Mouse (Mus musculus) neural tube, embryonic 11.5 days (tissue): Measurements from ENCODE around the gene Dact1. TPM values are rescaled to one million over a fixed set of nuclear protein-coding genes. Genes with fewer than 3 reads are reported as not detected.

ENCODE experiments used
- ATAC-seq: fragments of 200-750 bp; cut with Nextera tagmentation; 2 replicates; pipeline ENCODE4 v1.8.0; 2017; ENCODE audit warnings: moderate number of reproducible peaks, mild to moderate bottlenecking, moderate TSS enrichment, moderate library complexity; ENCODE audit not compliant: insufficient read depth, low FRiP score, low TSS enrichment
- DNase-seq: peaks from one replicate; pipeline ENCODE4 v3.0.0-alpha.2; 2015; ENCODE audit warnings: low spot score
- H3K27ac ChIP-seq: fragments of 300-500 bp; sonication (generic); 2 replicates; pipeline ENCODE4 v1.5.1; 2014; ENCODE audit warnings: low read depth, mild to moderate bottlenecking, low read length
- H3K27me3 ChIP-seq: fragments of 300-500 bp; sonication (generic); 2 replicates; pipeline ENCODE4 v1.6.1; 2014; ENCODE audit warnings: mild to moderate bottlenecking, low read length, mixed read lengths; ENCODE audit not compliant: control insufficient read depth, insufficient read depth
- H3K36me3 ChIP-seq: fragments of 300-500 bp; sonication (generic); 2 replicates; pipeline ENCODE4 v1.6.1; 2014; ENCODE audit warnings: mild to moderate bottlenecking, low read length, moderate library complexity, mixed read lengths; ENCODE audit not compliant: control insufficient read depth, insufficient read depth
- H3K4me1 ChIP-seq: fragments of 300-500 bp; sonication (generic); 2 replicates; pipeline ENCODE4 v1.6.1; 2014; ENCODE audit warnings: low read length, mixed read lengths; ENCODE audit not compliant: control insufficient read depth, insufficient read depth
- H3K4me2 ChIP-seq: fragments of 300-500 bp; sonication (generic); 2 replicates; pipeline ENCODE4 v1.6.1; 2014; ENCODE audit warnings: low read depth, mild to moderate bottlenecking, moderate library complexity
- H3K4me3 ChIP-seq: fragments of 300-500 bp; sonication (generic); 2 replicates; pipeline ENCODE4 v1.5.1; 2014; ENCODE audit warnings: low read depth, low read length
- H3K9ac ChIP-seq: fragments of 300-500 bp; sonication (generic); 2 replicates; pipeline ENCODE4 v1.6.1; 2014; ENCODE audit warnings: mild to moderate bottlenecking, low read length
- H3K9me3 ChIP-seq: fragments of 300-500 bp; sonication (generic); 2 replicates; pipeline ENCODE4 v1.6.1; 2016; ENCODE audit warnings: low read length; ENCODE audit not compliant: control insufficient read depth
- WGBS: fragments of 180-500 bp; shearing (Covaris S2); extraction: QIAGEN DNeasy Blood & Tissue Kit; methylation state at CpG from one replicate; pipeline ENCODE4 v1.1.7; 2014; 5-methylcytosine and 5-hydroxymethylcytosine counted together
- polyA plus RNA-seq: library from polyadenylated mRNA; unstranded; fragments of >200 nt; fragmentation: Nextera tagmentation; extraction: Ambion mirVana; gene quantifications from 2 replicates; pipeline ENCODE4 v1.2.1, GENCODE M21; 2014

Gene Dact1
- 21.1 and 22.2 TPM in 2 replicates for polyA plus RNA-seq

GRCm38 (mm10) chr12:71309581-71310067, at the start of gene Dact1:
Gene Dact1, plus strand, starts transcription at chr12:71309884.
- ATAC-seq, result peak; percentile 85
- H3K4me2 ChIP-seq, result peak within 1 kb of the TSS; percentile 79
- peak; percentile 87 for DNase-seq
- H3K9me3 ChIP-seq, result no peaks in the 10 kb centered on the region
- H3K27me3 ChIP-seq, result no peaks in the 10 kb centered on the region
- no peaks in the 10 kb centered on the region; the same call in 1 of the 2 replicates for H3K4me1 ChIP-seq
- under 1% methylated on average over 46 of the region's 76 CpGs for WGBS
- H3K9ac ChIP-seq, result peak within 1 kb of the TSS; percentile 91
- H3K27ac ChIP-seq, result peak within 1 kb of the TSS; percentile 88
- peak within 1 kb of the TSS; percentile 93 for H3K4me3 ChIP-seq
- H3K36me3 ChIP-seq, result no peaks in the 10 kb centered on the region

- Histone ChIP-seq H3K4me3 (no peak overlapping the region), H3K9ac (no peak overlapping the region), H3K27me3 (no peaks in the 10 kb centered on the region), H3K27ac (no peak overlapping the region), H3K4me1 (no peaks in the 10 kb centered on the region), H3K4me2 (no peak overlapping the region), H3K9me3 (no peaks in the 10 kb centered on the region), H3K36me3 (no peaks in the 10 kb centered on the region)
- no peak for DNase-seq
- no peak for ATAC-seq
- WGBS, result 87% methylated on average over 4 of the region's 4 CpGs
Observed at GRCm38 (mm10) chr12:71264211-71264610, 45.5 kb upstream of the Dact1 start.

GRCm38 (mm10) chr12:71269367-71269766, 40.3 kb upstream of the Dact1 start:
- Histone ChIP-seq H3K9me3 (no peaks in the 10 kb centered on the region), H3K4me2 (no peak overlapping the region), H3K27me3 (no peaks in the 10 kb centered on the region), H3K4me3 (no peak overlapping the region), H3K27ac (no peak overlapping the region), H3K36me3 (no peaks in the 10 kb centered on the region), H3K4me1 (no peaks in the 10 kb centered on the region), H3K9ac (no peak overlapping the region)
- DNase-seq (no peak), ATAC-seq (no peak)
- WGBS, result 94% methylated on average over 7 of the region's 7 CpGs

- no peak for ATAC-seq
- WGBS, result 82% methylated on average over 5 of the region's 5 CpGs
- H3K4me2 ChIP-seq, result no peak overlapping the region
- H3K9ac ChIP-seq, result no peak overlapping the region
- H3K9me3 ChIP-seq, result no peaks in the 10 kb centered on the region
- no peak overlapping the region for H3K4me3 ChIP-seq
- H3K27ac ChIP-seq, result no peak overlapping the region
- no peak for DNase-seq
- H3K4me1 ChIP-seq, result no peaks in the 10 kb centered on the region
- H3K27me3 ChIP-seq, result no peaks in the 10 kb centered on the region
- no peaks in the 10 kb centered on the region for H3K36me3 ChIP-seq
Observed at GRCm38 (mm10) chr12:71271131-71271530, 38.6 kb upstream of the Dact1 start.

GRCm38 (mm10) chr12:71274519-71275237, 35.0 kb upstream of the Dact1 start:
- no peak for ATAC-seq
- peaks cover 2% of the 10 kb centered on the region; the same call in 1 of the 2 replicates for H3K4me1 ChIP-seq
- no peaks in the 10 kb centered on the region for H3K9me3 ChIP-seq
- H3K27me3 ChIP-seq, result no peaks in the 10 kb centered on the region
- no peak overlapping the region for H3K4me2 ChIP-seq
- no peak overlapping the region for H3K9ac ChIP-seq
- H3K27ac ChIP-seq, result no peak overlapping the region
- no peaks in the 10 kb centered on the region for H3K36me3 ChIP-seq
- DNase-seq, result no peak
- H3K4me3 ChIP-seq, result no peak overlapping the region
- 95% methylated on average over 5 of the region's 5 CpGs for WGBS

GRCm38 (mm10) chr12:71275906-71276595, 33.6 kb upstream of the Dact1 start:
- no peaks in the 10 kb centered on the region for H3K27me3 ChIP-seq
- WGBS, result 83% methylated on average over 8 of the region's 8 CpGs
- no peaks in the 10 kb centered on the region for H3K36me3 ChIP-seq
- H3K4me2 ChIP-seq, result no peak overlapping the region
- no peaks in the 10 kb centered on the region for H3K9me3 ChIP-seq
- no peak overlapping the region for H3K27ac ChIP-seq
- peaks cover 2% of the 10 kb centered on the region; the same call in 1 of the 2 replicates for H3K4me1 ChIP-seq
- DNase-seq, result no peak
- no peak overlapping the region for H3K9ac ChIP-seq
- H3K4me3 ChIP-seq, result no peak overlapping the region
- no peak for ATAC-seq

GRCm38 (mm10) chr12:71279521-71280262, 30.0 kb upstream of the Dact1 start:
- Histone ChIP-seq H3K36me3 (no peaks in the 10 kb centered on the region), H3K4me2 (no peak overlapping the region), H3K9ac (no peak overlapping the region), H3K27me3 (no peaks in the 10 kb centered on the region), H3K27ac (no peak overlapping the region), H3K4me1 (peaks cover 2% of the 10 kb centered on the region; the same call in 1 of the 2 replicates), H3K9me3 (no peaks in the 10 kb centered on the region), H3K4me3 (no peak overlapping the region)
- WGBS, result 40% methylated on average over 12 of the region's 12 CpGs
- ATAC-seq, result no peak
- peak; percentile 23 for DNase-seq

GRCm38 (mm10) chr12:71281201-71281768, 28.4 kb upstream of the Dact1 start:
- no peak for DNase-seq
- H3K36me3 ChIP-seq, result no peaks in the 10 kb centered on the region
- H3K4me2 ChIP-seq, result no peak overlapping the region
- no peak overlapping the region for H3K9ac ChIP-seq
- H3K4me3 ChIP-seq, result no peak overlapping the region
- H3K4me1 ChIP-seq, result peaks cover 2% of the 10 kb centered on the region; the same call in 1 of the 2 replicates
- no peaks in the 10 kb centered on the region for H3K27me3 ChIP-seq
- 87% methylated on average over 12 of the region's 12 CpGs for WGBS
- H3K27ac ChIP-seq, result no peak overlapping the region
- H3K9me3 ChIP-seq, result no peaks in the 10 kb centered on the region
- ATAC-seq, result no peak
